Mouse (Mus musculus) neural tube, embryonic 13.5 days (tissue): ENCODE measurements around the gene Krtcap2. TPM values are rescaled to one million over a fixed set of nuclear protein-coding genes. Genes with fewer than 3 reads are reported as not detected.

Experiments
- ATAC-seq: fragments of 200-750 bp; cut with Nextera tagmentation; 2 replicates; pipeline ENCODE4 v1.8.0; 2017; ENCODE audit warnings: low read depth, mild to moderate bottlenecking, moderate TSS enrichment, moderate library complexity
- H3K27ac ChIP-seq: fragments of 300-500 bp; sonication (generic); replicated peaks from 2 replicates; pipeline ENCODE4 v1.5.1; 2015; ENCODE audit warnings: moderate library complexity, mild to moderate bottlenecking, inconsistent platforms
- H3K27me3 ChIP-seq: fragments of 300-500 bp; sonication (generic); 2 replicates; pipeline ENCODE4 v1.6.1; 2015; ENCODE audit warnings: mild to moderate bottlenecking, inconsistent platforms
- H3K36me3 ChIP-seq: fragments of 300-500 bp; sonication (generic); 2 replicates; pipeline ENCODE4 v1.6.1; 2015; ENCODE audit warnings: mild to moderate bottlenecking, inconsistent platforms
- H3K4me1 ChIP-seq: fragments of 300-500 bp; sonication (generic); replicated peaks from 2 replicates; pipeline ENCODE4 v1.6.1; 2015; ENCODE audit warnings: inconsistent platforms
- H3K4me2 ChIP-seq: fragments of 300-500 bp; sonication (generic); 2 replicates; pipeline ENCODE4 v1.6.1; 2015; ENCODE audit warnings: inconsistent platforms, mild to moderate bottlenecking, moderate library complexity
- H3K4me3 ChIP-seq: fragments of 300-500 bp; sonication (generic); 2 replicates; pipeline ENCODE4 v1.5.1; 2015; ENCODE audit warnings: mild to moderate bottlenecking, inconsistent platforms
- H3K9ac ChIP-seq: fragments of 300-500 bp; sonication (generic); 2 replicates; pipeline ENCODE4 v1.6.1; 2015; ENCODE audit warnings: moderate library complexity, mild to moderate bottlenecking, inconsistent platforms
- H3K9me3 ChIP-seq: fragments of 300-500 bp; sonication (generic); 2 replicates; pipeline ENCODE4 v1.6.1; 2016; ENCODE audit warnings: inconsistent platforms
- whole genome bisulfite sequencing: fragments of 180-500 bp; shearing (Covaris S2); methylation state at CpG from one replicate; pipeline ENCODE4 v1.1.7; 2015; 5-methylcytosine and 5-hydroxymethylcytosine counted together
- polyA plus RNA-seq: library from polyadenylated mRNA; unstranded; fragments of >200 nt; fragmentation: Nextera tagmentation; extraction: Ambion mirVana; gene quantifications from 2 replicates; pipeline ENCODE4 v1.2.1, GENCODE M21; 2015

Krtcap2 gene
- polyA plus RNA-seq, 1 experiment from 2014 or later = 248 TPM

DNA sequence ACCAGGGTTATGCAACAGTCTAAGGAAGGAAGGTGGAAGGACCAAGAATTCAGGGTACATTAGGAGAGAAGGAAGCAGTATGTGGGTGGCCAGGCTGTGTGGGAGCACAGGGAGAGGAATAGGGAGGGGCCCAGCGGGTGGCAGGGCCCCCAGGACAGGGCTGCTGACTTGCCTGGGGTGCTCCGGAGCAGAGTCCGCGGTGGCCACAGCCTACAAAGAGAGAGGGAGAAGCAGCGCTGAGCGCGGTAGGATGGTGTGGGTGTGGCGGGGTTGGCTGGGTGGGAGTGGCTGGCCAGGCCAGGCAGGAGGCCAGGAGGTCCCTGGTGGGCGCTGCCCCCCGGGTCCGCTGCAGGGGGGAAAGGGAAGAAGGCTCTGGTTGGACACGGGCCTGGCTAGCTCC is 7.3 kb upstream of the Krtcap2 start:
- Histone ChIP-seq H3K27me3 (no peaks in the 10 kb centered on the region), H3K4me2 (no peak overlapping the region), H3K9me3 (no peaks in the 10 kb centered on the region), H3K9ac (no peak overlapping the region), H3K4me1 (peaks cover 15% of the 10 kb centered on the region), H3K36me3 (peaks cover 94% of the 10 kb centered on the region), H3K4me3 (no peak overlapping the region), H3K27ac (no peak overlapping the region)
- 73% methylated on average over 11 of the region's 12 CpGs for WGBS
- no peak for ATAC-seq

DNA sequence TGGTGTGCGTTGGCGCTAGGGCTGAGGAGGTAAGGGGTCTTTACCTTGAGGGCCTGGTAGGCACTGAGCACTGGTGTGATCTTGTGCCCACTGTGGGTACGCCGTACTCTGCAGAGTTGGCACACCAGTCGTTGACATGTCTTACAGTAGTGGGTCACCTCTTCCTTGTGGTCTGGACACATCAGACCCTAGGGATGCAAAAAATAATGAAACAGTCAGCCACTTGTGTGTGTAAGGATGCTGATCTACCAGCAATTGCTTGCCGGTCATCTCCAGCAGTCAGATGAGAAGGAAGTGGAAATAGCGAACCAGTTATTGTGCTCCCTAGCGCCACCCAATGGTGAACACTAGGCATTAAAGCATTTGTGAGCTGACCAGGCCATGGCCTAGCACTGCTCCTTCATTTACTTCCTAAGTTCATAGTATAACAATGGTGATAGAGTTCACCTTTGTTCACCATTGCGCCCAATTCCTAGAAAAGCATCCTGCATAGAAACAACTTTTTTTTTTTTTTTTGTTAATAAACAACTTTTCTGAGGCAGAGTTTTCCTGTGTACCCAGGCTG is 3.4 kb upstream of the Krtcap2 start:
- no peak overlapping the region for H3K27ac ChIP-seq
- no peaks in the 10 kb centered on the region for H3K9me3 ChIP-seq
- ATAC-seq = no peak
- no peaks in the 10 kb centered on the region for H3K27me3 ChIP-seq
- H3K4me1 ChIP-seq = peaks cover 44% of the 10 kb centered on the region
- peak overlapping the region; percentile 90 for H3K4me2 ChIP-seq
- peaks cover 55% of the 10 kb centered on the region for H3K36me3 ChIP-seq
- H3K4me3 ChIP-seq = no peak overlapping the region
- no peak overlapping the region for H3K9ac ChIP-seq
- WGBS = 74% methylated on average over 9 of the region's 9 CpGs

DNA sequence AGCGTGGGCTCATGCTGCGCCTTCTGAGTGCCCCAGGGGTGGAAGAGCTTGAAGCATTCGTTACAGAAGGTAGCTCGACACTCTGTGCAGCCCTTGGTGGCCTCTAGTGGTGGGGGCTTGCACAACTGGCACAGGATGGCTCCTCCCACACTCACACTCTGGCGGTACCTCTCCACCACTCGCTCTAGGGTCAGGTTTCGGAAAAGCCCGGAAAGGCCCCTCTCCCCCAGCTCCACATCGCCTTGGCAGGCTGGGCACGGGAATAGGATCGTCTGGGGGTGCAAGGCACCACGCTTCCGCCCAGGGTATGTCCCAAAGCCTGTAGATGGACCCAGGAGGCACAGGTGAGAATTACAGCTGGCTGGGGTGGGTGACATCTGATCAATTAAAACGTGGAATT is 2.2 kb upstream of the Krtcap2 start:
- Histone ChIP-seq H3K36me3 (peaks cover 43% of the 10 kb centered on the region), H3K9ac (peak overlapping the region; percentile 82), H3K9me3 (no peaks in the 10 kb centered on the region), H3K4me3 (peak overlapping the region; percentile 63), H3K4me1 (peaks cover 51% of the 10 kb centered on the region), H3K4me2 (peak overlapping the region; percentile 90), H3K27ac (peak overlapping the region; percentile 96), H3K27me3 (no peaks in the 10 kb centered on the region)
- 12% methylated on average over 14 of the region's 14 CpGs for WGBS
- no peak for ATAC-seq

DNA sequence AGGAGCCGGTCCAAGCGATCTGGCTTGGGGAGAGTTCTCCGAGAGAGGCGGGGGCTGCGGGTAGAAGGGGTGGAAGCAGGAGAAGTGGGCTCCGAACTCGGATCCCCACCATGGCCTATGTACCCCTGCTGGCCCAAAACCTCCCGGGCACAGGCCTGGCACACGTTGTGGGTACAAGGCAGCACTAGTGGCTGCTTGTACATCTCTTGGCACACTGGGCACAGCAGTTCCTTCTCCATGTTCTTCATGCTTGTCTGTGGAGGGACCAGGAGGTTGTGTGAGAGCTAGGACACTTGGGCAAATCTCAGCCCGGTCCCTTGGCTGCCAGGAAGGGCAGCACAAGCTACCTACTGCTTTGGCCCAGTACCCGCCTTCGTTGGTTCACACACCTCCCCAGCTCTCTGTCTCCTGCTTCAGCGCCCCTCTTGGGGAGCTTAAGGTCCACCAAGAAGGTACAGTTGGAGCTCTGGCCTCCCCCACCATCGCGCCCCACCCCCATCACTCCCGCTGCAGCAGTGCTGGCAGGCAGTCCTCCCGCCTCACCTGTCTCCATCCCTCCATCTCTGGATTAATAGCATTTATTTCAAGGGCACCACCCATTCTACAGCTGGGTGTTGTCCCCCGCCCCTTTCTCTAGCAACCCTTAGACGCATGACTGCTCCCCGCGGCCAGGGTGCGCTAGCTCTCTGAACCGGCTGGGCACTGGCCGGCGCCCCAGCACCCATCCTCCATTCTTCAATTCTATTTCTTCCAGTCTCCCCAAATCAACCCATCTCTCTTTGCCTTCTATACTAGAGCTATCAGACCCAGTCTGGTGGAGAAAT is 1.4 kb upstream of the Krtcap2 start:
- Histone ChIP-seq H3K27ac (peak overlapping the region; percentile 96), H3K4me2 (peak overlapping the region; percentile 90), H3K9me3 (no peaks in the 10 kb centered on the region), H3K27me3 (no peaks in the 10 kb centered on the region), H3K4me3 (peak overlapping the region; percentile 63), H3K4me1 (peaks cover 51% of the 10 kb centered on the region), H3K9ac (peak overlapping the region; percentile 82), H3K36me3 (peaks cover 42% of the 10 kb centered on the region)
- WGBS = 13% methylated on average over 25 of the region's 25 CpGs
- peak; percentile 52 for ATAC-seq

DNA sequence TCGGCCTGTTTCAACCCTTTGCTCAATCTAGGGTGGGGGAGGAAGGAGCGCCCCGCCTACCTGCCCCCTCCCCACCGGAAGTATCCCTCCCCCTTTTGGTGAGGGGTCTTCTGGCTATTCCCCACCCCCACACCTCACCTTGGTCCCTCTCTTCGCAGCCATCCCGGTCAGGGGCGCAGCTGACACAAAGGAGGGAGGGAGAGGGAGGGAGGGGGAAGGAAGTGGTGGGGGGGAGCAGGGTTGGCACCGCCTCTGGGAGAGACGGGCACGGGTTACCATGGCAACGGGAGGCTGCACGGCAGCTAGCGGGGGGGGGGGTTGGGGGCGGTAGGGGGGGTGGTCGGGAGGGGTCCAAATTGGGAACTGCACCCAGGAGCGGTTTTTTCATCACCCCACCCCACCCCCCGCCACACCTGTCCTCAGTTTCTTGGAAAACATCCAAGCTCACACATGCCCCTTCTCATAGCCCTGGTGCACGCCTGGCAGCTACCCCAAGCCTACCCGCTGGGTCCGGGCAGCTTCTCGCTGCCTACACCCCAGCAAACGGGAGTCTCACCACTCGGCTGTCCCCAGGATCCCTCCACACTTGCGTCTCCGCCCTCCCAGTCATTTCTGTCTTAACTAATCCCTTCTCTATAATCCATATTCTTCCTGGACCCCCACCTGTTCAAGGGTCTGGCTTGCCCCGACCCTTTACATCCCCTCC is 631 bp upstream of the Krtcap2 start:
- H3K4me2 ChIP-seq = peak overlapping the region; percentile 90
- peak overlapping the region; percentile 63 for H3K4me3 ChIP-seq
- peaks cover 51% of the 10 kb centered on the region for H3K4me1 ChIP-seq
- no peaks in the 10 kb centered on the region for H3K27me3 ChIP-seq
- H3K9me3 ChIP-seq = no peaks in the 10 kb centered on the region
- under 1% methylated on average over 16 of the region's 26 CpGs for WGBS
- H3K36me3 ChIP-seq = peaks cover 38% of the 10 kb centered on the region
- ATAC-seq = peak; percentile 75
- peak overlapping the region; percentile 82 for H3K9ac ChIP-seq
- H3K27ac ChIP-seq = peak overlapping the region; percentile 96

DNA sequence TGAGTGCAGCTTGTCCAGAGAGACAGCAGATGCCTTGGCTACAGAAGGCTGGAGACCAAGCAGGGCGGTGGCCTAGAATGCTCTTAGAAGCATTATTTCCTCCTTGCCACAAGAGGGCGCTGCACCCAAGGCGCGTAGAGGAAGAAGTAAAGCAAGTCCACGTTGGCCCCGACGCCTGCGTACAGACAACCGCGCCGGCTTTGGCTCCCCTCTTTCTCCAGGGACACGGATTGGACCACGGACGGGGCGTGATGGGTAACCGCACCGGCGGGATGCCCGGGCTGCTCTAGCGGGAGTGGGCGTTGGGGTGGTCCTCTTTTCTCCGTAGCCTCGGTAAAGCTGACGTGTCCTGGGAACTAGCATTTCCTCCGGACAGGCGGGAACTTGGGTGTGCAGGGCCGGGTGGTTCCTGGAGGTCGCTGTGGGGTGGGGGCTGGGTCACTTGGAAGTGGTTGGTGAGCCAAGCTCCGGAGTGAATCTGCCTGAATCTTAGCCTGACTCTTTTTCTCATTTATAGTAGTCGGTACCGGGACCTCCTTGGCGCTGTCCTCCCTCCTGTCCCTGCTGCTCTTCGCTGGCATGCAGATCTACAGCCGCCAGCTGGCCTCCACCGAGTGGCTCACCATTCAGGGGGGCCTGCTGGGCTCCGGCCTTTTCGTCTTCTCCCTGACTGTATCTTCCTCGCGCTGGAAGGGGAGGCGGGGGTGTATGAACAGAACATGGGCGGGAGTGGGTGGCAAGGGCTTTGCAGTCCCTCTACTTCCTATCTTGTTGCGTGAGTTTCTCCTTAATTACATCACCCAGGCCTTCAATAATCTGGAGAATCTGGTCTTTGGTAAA is 715 bp downstream of the Krtcap2 start, which contains the start of gene Trim46:
Gene Trim46, minus strand, starts transcription at position 49 of the 840 bp plus-strand sequence.
- peaks cover 25% of the 10 kb centered on the region for H3K36me3 ChIP-seq
- ATAC-seq = peak; percentile 68
- peak within 1 kb of the TSS; percentile 63 for H3K4me3 ChIP-seq
- H3K4me2 ChIP-seq = peak within 1 kb of the TSS; percentile 90
- WGBS = 1% methylated on average over 42 of the region's 42 CpGs
- peak within 1 kb of the TSS; percentile 82 for H3K9ac ChIP-seq
- peak within 1 kb of the TSS; percentile 96 for H3K27ac ChIP-seq
- no peaks in the 10 kb centered on the region for H3K9me3 ChIP-seq
- H3K27me3 ChIP-seq = no peaks in the 10 kb centered on the region
- peaks cover 62% of the 10 kb centered on the region for H3K4me1 ChIP-seq

DNA sequence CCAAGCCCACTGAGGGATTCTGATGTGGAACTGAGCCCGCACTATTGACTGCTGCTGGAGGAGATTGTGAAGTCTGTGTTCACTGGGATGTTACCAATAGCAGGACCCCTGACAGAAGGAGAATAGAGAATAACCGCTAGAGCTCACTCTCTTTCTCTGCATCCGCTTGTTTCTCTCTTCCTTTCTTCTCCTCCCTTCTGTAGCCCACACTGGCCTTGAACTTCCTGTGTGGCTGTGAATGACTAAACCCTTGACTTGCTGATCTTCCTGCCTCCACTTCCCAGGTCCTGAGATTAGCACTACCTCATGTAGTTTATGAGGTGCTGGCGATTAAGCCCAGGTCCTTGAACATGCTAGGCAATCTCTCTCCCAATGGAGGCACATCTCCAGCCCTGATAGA is 1.7 kb downstream of the Krtcap2 start:
- no peak overlapping the region for H3K27ac ChIP-seq
- no peaks in the 10 kb centered on the region for H3K27me3 ChIP-seq
- H3K4me1 ChIP-seq = peaks cover 65% of the 10 kb centered on the region
- peak overlapping the region; percentile 82 for H3K9ac ChIP-seq
- H3K4me3 ChIP-seq = peak overlapping the region; percentile 63
- H3K4me2 ChIP-seq = peak overlapping the region; percentile 90
- H3K36me3 ChIP-seq = peaks cover 15% of the 10 kb centered on the region
- H3K9me3 ChIP-seq = no peaks in the 10 kb centered on the region
- WGBS = 85% methylated on average over 4 of the region's 4 CpGs
- ATAC-seq = no peak

DNA sequence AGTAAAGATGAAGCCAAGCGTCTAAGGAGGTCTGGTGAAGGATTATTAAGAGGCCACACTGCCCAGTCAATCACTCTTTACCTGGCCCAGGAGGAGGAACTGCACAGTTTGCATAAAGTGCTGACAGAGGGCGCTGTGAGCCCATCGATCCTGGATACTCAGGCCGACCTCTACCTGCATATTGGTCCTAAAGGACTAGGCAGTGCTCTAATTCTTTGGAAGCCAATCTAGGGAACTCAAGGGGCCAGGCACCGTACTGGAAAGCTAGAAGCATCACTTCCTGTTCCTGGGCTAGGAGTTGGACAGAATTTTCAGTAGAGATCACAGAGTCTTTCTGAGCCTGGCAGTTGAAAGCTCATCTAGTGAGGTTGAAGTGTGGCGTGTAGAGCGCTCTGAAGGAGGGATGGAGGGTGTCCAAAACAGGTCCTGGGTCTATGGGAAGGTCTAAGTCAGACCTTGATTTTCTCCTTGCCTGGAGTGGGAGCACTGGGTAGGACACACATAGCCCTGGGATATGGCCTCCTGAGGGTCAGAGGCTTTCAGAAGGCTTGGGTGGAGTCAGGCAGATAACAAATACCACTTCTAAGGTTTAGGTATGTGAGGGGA is 4.8 kb downstream of the Krtcap2 start:
- no peaks in the 10 kb centered on the region for H3K9me3 ChIP-seq
- H3K36me3 ChIP-seq = peaks cover 11% of the 10 kb centered on the region
- no peak for ATAC-seq
- no peaks in the 10 kb centered on the region for H3K27me3 ChIP-seq
- 22% methylated on average over 7 of the region's 7 CpGs for whole genome bisulfite sequencing
- no peak overlapping the region for H3K4me3 ChIP-seq
- no peak overlapping the region for H3K4me2 ChIP-seq
- H3K9ac ChIP-seq = no peak overlapping the region
- peak overlapping the region; percentile 4; the same call in 1 of the 2 replicates for H3K27ac ChIP-seq
- H3K4me1 ChIP-seq = peaks cover 40% of the 10 kb centered on the region

DNA sequence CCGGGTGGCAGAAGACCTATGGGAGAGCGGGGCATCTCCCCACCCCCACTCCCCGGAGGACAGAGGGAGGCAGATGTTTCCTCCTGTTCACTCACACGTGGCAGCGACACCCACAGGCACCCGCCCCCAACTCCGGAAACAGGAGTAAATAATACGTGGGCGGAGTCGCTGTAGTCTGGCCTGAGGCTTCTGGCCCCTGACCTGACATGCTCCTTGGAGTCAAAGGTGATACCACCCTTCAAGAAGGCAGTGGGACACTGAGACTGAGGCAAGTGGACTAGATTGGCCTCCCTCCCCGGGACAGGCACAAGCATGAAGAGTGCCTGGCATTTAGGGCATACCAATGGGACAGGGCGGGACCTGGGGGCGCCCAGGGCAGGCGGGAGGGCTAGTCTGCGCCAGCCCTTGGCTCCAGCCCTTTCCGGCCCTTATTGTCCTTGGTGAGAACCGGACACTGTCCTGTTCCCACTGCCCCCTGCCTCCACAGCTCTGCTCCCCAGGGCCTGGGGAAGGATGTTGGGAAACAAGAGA is 5.7 kb downstream of the Krtcap2 start:
- peaks cover 34% of the 10 kb centered on the region for H3K4me1 ChIP-seq
- no peak overlapping the region; the same call in 1 of the 2 replicates for H3K27ac ChIP-seq
- peak overlapping the region; percentile 39 for H3K4me2 ChIP-seq
- peaks cover 11% of the 10 kb centered on the region for H3K36me3 ChIP-seq
- no peaks in the 10 kb centered on the region for H3K9me3 ChIP-seq
- peak overlapping the region; percentile 22; the same call in 1 of the 2 replicates for H3K9ac ChIP-seq
- 8% methylated on average over 17 of the region's 17 CpGs for WGBS
- H3K4me3 ChIP-seq = no peak overlapping the region
- no peak for ATAC-seq
- H3K27me3 ChIP-seq = no peaks in the 10 kb centered on the region

DNA sequence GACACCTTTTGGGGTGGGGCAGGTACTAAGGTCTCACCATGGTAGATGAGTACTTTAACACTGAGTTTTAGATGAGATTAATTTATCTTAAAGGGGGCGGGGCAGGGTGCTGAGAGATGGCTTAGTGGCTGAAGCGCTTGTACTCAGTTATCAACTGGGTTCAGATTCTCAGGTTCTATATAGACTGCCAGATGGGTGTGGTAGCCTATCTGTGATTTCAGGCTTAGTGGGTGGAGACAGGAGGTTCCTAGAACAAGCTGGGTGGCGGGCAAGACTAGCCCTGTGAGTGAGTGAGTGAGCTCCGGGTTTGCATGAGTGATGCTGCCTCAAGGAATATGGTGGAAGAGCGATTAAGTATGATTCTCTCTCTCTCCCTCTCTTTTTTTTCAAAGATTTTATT is 9.2 kb downstream of the Krtcap2 start:
- Histone ChIP-seq H3K27ac (no peak overlapping the region), H3K4me1 (peaks cover 19% of the 10 kb centered on the region), H3K4me3 (no peak overlapping the region), H3K36me3 (no peaks in the 10 kb centered on the region), H3K4me2 (no peak overlapping the region), H3K27me3 (no peaks in the 10 kb centered on the region), H3K9me3 (no peaks in the 10 kb centered on the region), H3K9ac (no peak overlapping the region)
- ATAC-seq = no peak
- 91% methylated on average over 5 of the region's 5 CpGs for WGBS

DNA sequence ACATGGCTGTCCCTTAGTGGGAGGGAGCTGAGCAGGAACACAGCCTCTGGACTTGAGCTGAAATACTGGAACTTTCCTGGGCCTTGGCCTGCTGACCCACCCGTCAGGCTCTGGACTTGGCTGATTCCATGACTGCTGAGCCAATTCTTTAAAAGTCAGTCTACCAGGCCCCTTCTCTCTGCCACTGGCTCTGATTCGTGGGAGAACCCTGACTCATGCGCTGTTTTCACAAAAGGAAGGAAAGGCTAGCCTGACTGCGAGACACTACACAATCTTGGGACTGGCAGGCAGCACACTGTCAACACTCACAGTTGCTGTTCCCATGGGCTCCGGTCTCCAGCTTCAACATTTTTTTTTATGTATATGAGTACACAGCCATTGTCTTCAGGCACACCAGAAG is 10.4 kb downstream of the Krtcap2 start:
- H3K27ac ChIP-seq = no peak overlapping the region
- WGBS = 75% methylated on average over 5 of the region's 5 CpGs

More for the DNA sequence above, 10.4 kb downstream of the Krtcap2 start:
- no peaks in the 10 kb centered on the region for H3K36me3 ChIP-seq
- H3K9ac ChIP-seq = no peak overlapping the region
- peaks cover 11% of the 10 kb centered on the region for H3K4me1 ChIP-seq
- no peak overlapping the region for H3K4me3 ChIP-seq
- ATAC-seq = no peak
- H3K9me3 ChIP-seq = no peaks in the 10 kb centered on the region
- H3K27me3 ChIP-seq = no peaks in the 10 kb centered on the region
- H3K4me2 ChIP-seq = no peak overlapping the region
